Mouse (Mus musculus): ENCODE data around the gene Rps11. TPM values are rescaled to one million over a fixed set of nuclear protein-coding genes. Genes with fewer than 3 reads are reported as not detected.

The Rps11 gene
- polyA plus RNA-seq, 1 experiment from 2014 or later = 1,389 TPM

DNA sequence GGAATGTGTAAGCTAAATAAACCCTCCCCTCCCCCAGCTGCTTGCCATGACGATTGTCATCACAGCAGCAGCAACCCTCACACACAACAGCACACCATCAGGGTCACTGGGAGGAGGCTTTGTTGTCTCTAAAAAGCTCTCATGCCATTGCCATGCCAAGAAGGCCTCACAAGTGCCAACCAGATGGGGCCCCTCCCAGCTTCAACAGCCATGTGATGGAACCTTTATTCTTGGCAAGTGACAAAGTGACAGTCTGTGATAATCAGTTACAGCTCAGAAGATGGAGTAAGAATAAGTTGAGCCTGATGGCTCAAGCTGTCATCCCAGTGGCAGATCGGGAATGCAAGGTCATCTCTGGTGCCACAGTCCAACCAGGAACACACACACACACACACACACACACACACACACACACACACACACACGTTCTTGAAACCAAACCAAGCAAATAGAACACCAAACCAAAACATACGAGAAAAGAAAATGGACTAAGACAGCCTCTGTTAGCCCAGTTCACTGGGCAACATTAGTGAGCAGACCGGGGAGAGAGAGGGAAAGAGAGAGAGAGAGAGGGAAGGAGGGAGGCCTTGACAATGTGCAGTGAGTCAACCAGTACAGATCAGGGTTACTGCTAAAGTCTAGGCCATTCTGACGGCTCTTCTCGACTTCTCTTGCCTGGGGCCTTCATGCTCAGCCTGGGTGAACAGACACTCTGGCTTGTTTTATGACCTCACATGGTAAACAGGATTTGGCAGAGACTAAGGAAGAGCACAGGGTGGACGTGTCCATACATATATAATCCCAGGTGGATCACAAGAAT, 15.9 kb upstream of the Rps11 start:
- H3K4me1 ChIP-seq (replicated peaks; ENCODE audit: control insufficient read depth, insufficient read depth, low read length) = no peaks in the 10 kb centered on the region; the same call in 1 of the 2 replicates
- H3K9me3 ChIP-seq (ENCODE audit: control insufficient read depth, low read length) = no peaks in the 10 kb centered on the region
- DNase-seq (ENCODE audit: low spot score) (no peak), ATAC-seq (ENCODE audit: low FRiP score) (no peak)
- no peak overlapping the region for H3K4me3 ChIP-seq (ENCODE audit: low read depth, low read length)
- 76% methylated on average over 8 of the region's 8 CpGs for WGBS
- H3K27ac ChIP-seq (ENCODE audit: low read depth, low read length) = no peak overlapping the region
- no peak overlapping the region for H3K4me2 ChIP-seq (replicated peaks; ENCODE audit: low read depth, low read length)
- H3K36me3 ChIP-seq (ENCODE audit: control insufficient read depth, insufficient read depth, low read length) = no peaks in the 10 kb centered on the region
- peaks cover 2% of the 10 kb centered on the region; the same call in 1 of the 2 replicates for H3K27me3 ChIP-seq (ENCODE audit: control insufficient read depth, insufficient read depth, low read length)
- H3K9ac ChIP-seq (ENCODE audit: low read depth, low read length) = no peak overlapping the region

DNA sequence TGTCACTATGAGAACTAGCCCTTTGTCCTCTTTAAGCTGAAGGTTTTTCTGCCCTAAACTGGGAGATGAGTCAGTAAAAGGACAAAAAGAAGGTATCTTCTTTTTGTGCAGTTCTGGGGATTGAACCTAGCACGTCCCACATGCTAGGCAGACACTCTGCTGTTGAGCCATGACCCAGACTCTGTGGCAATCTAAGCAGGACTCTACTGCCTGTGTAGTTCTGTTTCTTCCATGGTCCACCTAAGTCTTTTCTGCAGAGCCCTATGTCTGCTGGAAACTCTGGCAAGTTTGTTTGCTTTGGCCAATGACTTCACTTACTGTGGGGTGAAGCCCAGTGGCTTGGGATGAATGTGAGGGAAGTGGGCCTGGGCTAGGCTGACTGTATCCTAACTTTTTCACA, 14.2 kb upstream of the Rps11 start:
- no peak for DNase-seq (ENCODE audit: low spot score)
- no peak for ATAC-seq (ENCODE audit: low FRiP score)
- Histone ChIP-seq H3K4me2 (replicated peaks; ENCODE audit: low read depth, low read length) (no peak overlapping the region), H3K9ac (ENCODE audit: low read depth, low read length) (no peak overlapping the region), H3K27ac (ENCODE audit: low read depth, low read length) (no peak overlapping the region), H3K27me3 (ENCODE audit: control insufficient read depth, insufficient read depth, low read length) (peaks cover 2% of the 10 kb centered on the region; the same call in 1 of the 2 replicates), H3K4me3 (ENCODE audit: low read depth, low read length) (no peak overlapping the region), H3K4me1 (replicated peaks; ENCODE audit: control insufficient read depth, insufficient read depth, low read length) (no peaks in the 10 kb centered on the region; the same call in 1 of the 2 replicates), H3K36me3 (ENCODE audit: control insufficient read depth, insufficient read depth, low read length) (no peaks in the 10 kb centered on the region), H3K9me3 (ENCODE audit: control insufficient read depth, low read length) (no peaks in the 10 kb centered on the region)
- WGBS = 80% methylated on average over 1 of the region's 1 CpGs

DNA sequence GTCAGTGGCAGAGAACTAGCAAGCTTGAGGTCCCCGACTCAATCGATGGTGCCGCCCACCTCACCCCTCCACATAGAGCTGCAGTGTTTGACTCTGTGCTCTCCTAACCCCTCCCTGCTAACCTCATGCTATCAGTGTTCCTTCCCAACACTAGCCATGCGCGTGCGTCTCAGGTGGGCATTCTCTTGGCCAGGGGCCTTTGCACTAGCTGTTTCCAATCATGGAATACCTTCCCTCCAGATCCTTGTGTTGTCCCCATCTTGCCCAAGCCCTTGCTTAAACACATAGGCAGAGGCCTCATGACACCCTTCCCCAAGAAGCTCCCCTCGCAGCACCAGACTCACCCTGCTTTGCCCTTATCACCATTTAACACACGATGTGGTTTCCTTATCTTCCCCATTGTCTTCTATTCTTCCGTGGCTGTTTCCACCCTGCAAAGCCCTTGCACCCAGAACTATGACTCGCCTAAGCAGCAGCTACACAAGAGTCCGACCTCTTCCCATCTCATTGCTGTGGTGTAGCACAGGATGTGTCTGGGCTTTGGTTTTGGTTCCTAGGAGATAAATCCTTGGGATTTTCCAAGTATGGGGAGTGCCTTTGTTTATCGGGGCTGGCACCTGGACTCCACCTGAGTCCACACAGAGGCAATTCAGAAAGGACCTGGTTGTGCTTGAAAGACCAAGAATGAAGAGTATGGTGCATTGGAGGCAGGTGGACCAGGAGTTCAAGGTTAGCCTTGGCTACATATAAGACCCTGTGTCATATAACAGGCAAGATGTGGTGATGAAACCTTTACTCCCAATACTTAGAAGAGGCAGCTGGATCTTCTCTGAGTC, 13.2 kb upstream of the Rps11 start:
- no peaks in the 10 kb centered on the region for H3K36me3 ChIP-seq (ENCODE audit: control insufficient read depth, insufficient read depth, low read length)
- H3K4me1 ChIP-seq (replicated peaks; ENCODE audit: control insufficient read depth, insufficient read depth, low read length) = no peaks in the 10 kb centered on the region; the same call in 1 of the 2 replicates
- ATAC-seq (ENCODE audit: low FRiP score) (no peak), DNase-seq (ENCODE audit: low spot score) (no peak)
- peaks cover 2% of the 10 kb centered on the region; the same call in 1 of the 2 replicates for H3K27me3 ChIP-seq (ENCODE audit: control insufficient read depth, insufficient read depth, low read length)
- H3K9ac ChIP-seq (ENCODE audit: low read depth, low read length) = no peak overlapping the region
- H3K9me3 ChIP-seq (ENCODE audit: control insufficient read depth, low read length) = no peaks in the 10 kb centered on the region
- no peak overlapping the region for H3K4me2 ChIP-seq (replicated peaks; ENCODE audit: low read depth, low read length)
- H3K27ac ChIP-seq (ENCODE audit: low read depth, low read length) = no peak overlapping the region
- 84% methylated on average over 12 of the region's 12 CpGs for WGBS
- no peak overlapping the region for H3K4me3 ChIP-seq (ENCODE audit: low read depth, low read length)

- WGBS = 4% methylated on average over 29 of the region's 29 CpGs
- Histone ChIP-seq H3K27me3 (ENCODE audit: control insufficient read depth, insufficient read depth, low read length) (peaks cover 2% of the 10 kb centered on the region; the same call in 1 of the 2 replicates), H3K9me3 (ENCODE audit: control insufficient read depth, low read length) (no peaks in the 10 kb centered on the region), H3K27ac (ENCODE audit: low read depth, low read length) (no peak within 1 kb of the TSS), H3K4me1 (replicated peaks; ENCODE audit: control insufficient read depth, insufficient read depth, low read length) (no peaks in the 10 kb centered on the region; the same call in 1 of the 2 replicates), H3K4me2 (replicated peaks; ENCODE audit: low read depth, low read length) (peak within 1 kb of the TSS; percentile 66), H3K36me3 (ENCODE audit: control insufficient read depth, insufficient read depth, low read length) (no peaks in the 10 kb centered on the region), H3K9ac (ENCODE audit: low read depth, low read length) (peak within 1 kb of the TSS; percentile 59), H3K4me3 (ENCODE audit: low read depth, low read length) (peak within 1 kb of the TSS; percentile 42)
- DNase-seq (ENCODE audit: low spot score) (peak; percentile 86), ATAC-seq (ENCODE audit: low FRiP score) (peak; percentile 75)
These were observed 11.8 kb upstream of the Rps11 start, which contains the start of the genes Gm45713 and Flt3l for GRCm38 (mm10) chr7:45135993-45136567. Gm45713 (minus strand) TSS chr7:45136231. Flt3l (minus strand) TSS chr7:45136432.

DNA sequence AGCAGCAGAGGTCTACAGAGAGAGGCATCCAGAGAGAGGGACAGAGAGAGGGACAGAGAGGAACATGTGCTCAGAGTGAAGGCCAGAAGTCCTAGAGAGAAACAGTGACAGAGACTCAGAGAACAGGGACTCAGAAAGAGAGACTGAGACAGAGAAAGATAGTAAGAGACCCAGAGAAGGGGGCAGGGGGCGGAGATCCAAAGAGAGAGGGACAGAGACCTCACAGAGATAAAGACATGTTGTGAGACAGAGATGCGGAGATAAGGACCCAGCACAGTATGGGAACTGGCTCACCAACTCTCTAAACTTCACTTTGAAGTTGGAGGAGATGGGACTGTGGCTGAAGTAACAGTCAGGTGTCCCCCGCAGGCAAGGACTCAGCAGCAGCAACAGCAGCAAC, 11.1 kb upstream of the Rps11 start:
- no peak for DNase-seq (ENCODE audit: low spot score)
- H3K4me2 ChIP-seq (replicated peaks; ENCODE audit: low read depth, low read length) = no peak overlapping the region
- peaks cover 2% of the 10 kb centered on the region; the same call in 1 of the 2 replicates for H3K27me3 ChIP-seq (ENCODE audit: control insufficient read depth, insufficient read depth, low read length)
- no peaks in the 10 kb centered on the region for H3K36me3 ChIP-seq (ENCODE audit: control insufficient read depth, insufficient read depth, low read length)
- 62% methylated on average over 3 of the region's 3 CpGs for WGBS
- no peak overlapping the region for H3K27ac ChIP-seq (ENCODE audit: low read depth, low read length)
- H3K4me1 ChIP-seq (replicated peaks; ENCODE audit: control insufficient read depth, insufficient read depth, low read length) = no peaks in the 10 kb centered on the region; the same call in 1 of the 2 replicates
- ATAC-seq (ENCODE audit: low FRiP score) = no peak
- H3K4me3 ChIP-seq (ENCODE audit: low read depth, low read length) = no peak overlapping the region
- no peak overlapping the region for H3K9ac ChIP-seq (ENCODE audit: low read depth, low read length)
- H3K9me3 ChIP-seq (ENCODE audit: control insufficient read depth, low read length) = no peaks in the 10 kb centered on the region

- DNase-seq (ENCODE audit: low spot score) = peak; percentile 57
- WGBS = 7% methylated on average over 12 of the region's 12 CpGs
- Histone ChIP-seq H3K27me3 (ENCODE audit: control insufficient read depth, insufficient read depth, low read length) (peaks cover 2% of the 10 kb centered on the region; the same call in 1 of the 2 replicates), H3K9ac (ENCODE audit: low read depth, low read length) (no peak overlapping the region), H3K9me3 (ENCODE audit: control insufficient read depth, low read length) (no peaks in the 10 kb centered on the region), H3K4me3 (ENCODE audit: low read depth, low read length) (no peak overlapping the region), H3K4me1 (replicated peaks; ENCODE audit: control insufficient read depth, insufficient read depth, low read length) (no peaks in the 10 kb centered on the region; the same call in 1 of the 2 replicates), H3K36me3 (ENCODE audit: control insufficient read depth, insufficient read depth, low read length) (no peaks in the 10 kb centered on the region), H3K27ac (ENCODE audit: low read depth, low read length) (no peak overlapping the region), H3K4me2 (replicated peaks; ENCODE audit: low read depth, low read length) (no peak overlapping the region)
- ATAC-seq (ENCODE audit: low FRiP score) = peak; percentile 26; the same call in 1 of the 2 replicates
These were observed 10.3 kb upstream of the Rps11 start for GRCm38 (mm10) chr7:45134544-45135026.

DNA sequence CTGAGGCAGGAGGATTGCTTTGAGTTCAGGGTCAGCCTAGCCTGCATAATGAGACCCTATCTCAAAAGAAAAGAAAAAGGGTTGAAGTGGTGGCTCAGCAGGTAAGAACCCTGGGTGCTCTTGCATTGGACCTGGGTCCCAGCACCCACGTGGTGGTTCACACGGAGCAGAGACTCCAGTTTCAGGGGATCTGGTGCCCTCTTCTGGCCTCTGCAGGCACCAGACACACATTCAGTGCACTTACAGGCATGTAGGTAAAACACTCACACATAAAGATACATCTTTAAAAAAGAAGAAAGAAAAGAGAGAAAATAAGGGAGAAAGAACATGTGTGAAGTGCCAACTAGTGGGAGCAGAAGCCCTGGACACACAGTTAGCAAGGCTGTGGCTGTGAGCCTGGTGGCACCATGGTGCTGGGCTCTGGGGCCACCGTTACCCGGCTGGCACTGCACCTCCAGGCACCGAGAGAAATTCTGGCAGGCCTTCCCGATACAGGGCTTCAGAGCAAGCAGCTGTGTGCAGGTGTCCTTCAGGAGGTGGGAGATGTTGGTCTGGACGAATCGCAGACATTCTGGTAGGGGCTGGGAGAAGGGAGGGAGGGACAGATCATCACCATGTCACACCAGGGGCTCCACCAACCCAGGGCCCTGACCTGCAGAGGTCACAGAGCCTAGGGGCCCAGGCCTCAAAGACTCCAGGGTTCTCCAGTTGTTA, 9.4 kb upstream of the Rps11 start:
- Histone ChIP-seq H3K9me3 (ENCODE audit: control insufficient read depth, low read length) (no peaks in the 10 kb centered on the region), H3K27me3 (ENCODE audit: control insufficient read depth, insufficient read depth, low read length) (peaks cover 2% of the 10 kb centered on the region; the same call in 1 of the 2 replicates), H3K4me1 (replicated peaks; ENCODE audit: control insufficient read depth, insufficient read depth, low read length) (no peaks in the 10 kb centered on the region; the same call in 1 of the 2 replicates), H3K4me2 (replicated peaks; ENCODE audit: low read depth, low read length) (no peak overlapping the region), H3K27ac (ENCODE audit: low read depth, low read length) (no peak overlapping the region), H3K36me3 (ENCODE audit: control insufficient read depth, insufficient read depth, low read length) (no peaks in the 10 kb centered on the region), H3K4me3 (ENCODE audit: low read depth, low read length) (no peak overlapping the region), H3K9ac (ENCODE audit: low read depth, low read length) (no peak overlapping the region)
- DNase-seq (ENCODE audit: low spot score) = no peak
- ATAC-seq (ENCODE audit: low FRiP score) = no peak
- WGBS = 72% methylated on average over 8 of the region's 8 CpGs

GRCm38 (mm10) chr7:45131850-45132249, 7.6 kb upstream of the Rps11 start:
- no peak for ATAC-seq (ENCODE audit: low FRiP score)
- Histone ChIP-seq H3K4me1 (replicated peaks; ENCODE audit: control insufficient read depth, insufficient read depth, low read length) (peaks cover 4% of the 10 kb centered on the region), H3K36me3 (ENCODE audit: control insufficient read depth, insufficient read depth, low read length) (peaks cover 6% of the 10 kb centered on the region), H3K27ac (ENCODE audit: low read depth, low read length) (no peak overlapping the region), H3K9me3 (ENCODE audit: control insufficient read depth, low read length) (no peaks in the 10 kb centered on the region), H3K4me2 (replicated peaks; ENCODE audit: low read depth, low read length) (no peak overlapping the region), H3K9ac (ENCODE audit: low read depth, low read length) (no peak overlapping the region), H3K27me3 (ENCODE audit: control insufficient read depth, insufficient read depth, low read length) (peaks cover 2% of the 10 kb centered on the region; the same call in 1 of the 2 replicates), H3K4me3 (ENCODE audit: low read depth, low read length) (no peak overlapping the region)
- no peak for DNase-seq (ENCODE audit: low spot score)
- WGBS = 83% methylated on average over 11 of the region's 11 CpGs

Data from hindbrain, embryonic 11.5 days (tissue).